Mouse (Mus musculus): ENCODE data around the gene Slc30a1.
A peak's percentile ranks its signal among the peaks of the same experiment; 100 is the strongest.

The Slc30a1 gene

DNA sequence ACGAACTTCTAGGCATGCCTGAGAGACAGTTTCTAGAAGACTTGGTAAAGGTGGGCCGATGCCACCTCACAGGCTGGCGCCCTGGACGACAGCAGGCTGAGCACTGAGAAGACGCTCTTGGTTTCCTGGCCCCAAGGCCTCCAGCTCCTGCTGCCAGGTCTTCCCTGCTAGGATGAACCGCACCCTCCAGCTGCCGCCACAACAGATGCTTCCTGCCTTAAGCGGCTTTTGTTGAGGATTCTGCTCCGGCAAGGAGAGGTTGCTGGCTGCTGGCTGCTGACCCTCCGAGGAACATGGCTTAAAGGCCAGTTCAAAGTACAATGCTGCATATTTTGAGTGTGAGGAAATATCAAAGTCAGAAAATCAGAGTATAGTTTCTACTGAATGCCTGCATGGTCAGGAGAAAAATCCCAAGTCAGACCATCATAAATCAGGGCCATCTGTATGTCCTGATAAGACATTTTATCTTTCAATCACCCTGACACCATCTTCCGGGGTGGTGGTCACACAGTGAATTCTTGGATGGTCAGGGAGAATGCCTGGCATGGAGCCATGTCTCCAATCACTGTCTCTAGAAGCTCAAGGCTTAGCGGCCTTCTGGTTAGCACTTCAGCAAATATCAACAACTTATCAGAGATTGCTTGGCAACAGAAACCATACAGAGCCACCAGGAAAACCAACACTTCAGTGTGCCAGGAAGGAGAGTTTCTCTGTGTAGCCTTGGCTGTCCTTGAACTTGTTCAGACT is 9.6 kb upstream of the Slc30a1 start:
- no peak for DNase-seq

DNA sequence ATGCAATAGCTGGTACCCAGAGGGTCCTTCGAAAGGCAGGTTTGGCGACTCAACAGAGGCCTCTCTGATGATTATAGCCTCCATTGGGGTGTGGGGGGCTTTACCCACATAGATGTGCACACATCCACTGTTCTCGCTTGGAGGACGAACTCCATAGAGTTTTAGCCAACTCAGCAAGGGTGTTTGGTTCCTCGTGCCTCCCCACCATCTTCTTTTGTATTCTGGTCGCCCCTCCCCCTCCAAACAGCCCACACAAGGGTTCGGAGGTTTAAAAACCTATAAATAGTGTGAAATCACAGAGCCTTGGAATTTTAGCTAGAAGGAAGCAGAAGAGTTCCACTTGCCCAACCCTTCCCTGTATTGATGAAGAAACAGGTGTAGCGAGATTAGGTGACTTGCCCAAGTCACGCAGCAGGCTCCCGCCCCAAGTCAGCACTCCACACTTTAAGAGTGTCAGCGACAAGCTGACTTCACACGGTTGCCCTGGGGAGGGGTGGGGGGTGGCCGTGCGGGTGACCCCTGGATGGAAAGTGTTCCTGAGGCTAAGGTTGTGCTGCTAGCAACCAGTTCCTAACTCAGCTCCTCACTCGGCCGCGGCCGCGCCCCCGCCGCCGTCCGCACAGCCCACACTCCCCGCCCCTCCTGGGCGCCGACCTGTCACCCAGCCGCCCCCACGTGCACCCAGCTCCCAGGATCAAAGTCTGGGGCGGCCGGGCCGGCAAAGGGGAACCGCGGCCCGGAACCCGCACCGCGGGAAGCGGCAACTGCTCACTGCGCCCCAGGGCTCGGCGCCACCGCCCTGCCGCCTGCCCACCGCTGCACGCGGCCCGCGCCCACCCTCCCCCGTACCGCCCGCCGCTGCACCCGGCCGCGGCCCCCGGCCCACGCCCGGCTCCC is 682 bp upstream of the Slc30a1 start:
- peak; percentile 43 for DNase-seq

DNA sequence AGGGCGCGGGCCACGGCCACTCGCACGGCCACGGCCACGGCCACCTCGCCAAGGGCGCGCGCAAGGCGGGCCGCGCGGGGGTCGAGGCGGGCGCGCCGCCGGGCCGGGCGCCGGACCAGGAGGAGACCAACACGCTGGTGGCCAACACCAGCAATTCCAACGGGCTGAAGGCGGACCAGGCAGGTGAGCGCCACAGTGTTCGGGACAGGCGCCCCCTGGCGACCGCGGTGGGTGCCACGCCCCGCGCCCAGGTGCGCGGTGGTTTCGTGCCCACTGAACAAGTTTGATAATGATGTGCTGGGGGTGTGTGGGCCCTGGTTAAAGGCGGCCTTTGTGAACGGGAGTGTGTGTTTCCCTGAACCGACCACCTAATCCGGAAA is 854 bp downstream of the Slc30a1 start:
- peak; percentile 81 for DNase-seq

DNA sequence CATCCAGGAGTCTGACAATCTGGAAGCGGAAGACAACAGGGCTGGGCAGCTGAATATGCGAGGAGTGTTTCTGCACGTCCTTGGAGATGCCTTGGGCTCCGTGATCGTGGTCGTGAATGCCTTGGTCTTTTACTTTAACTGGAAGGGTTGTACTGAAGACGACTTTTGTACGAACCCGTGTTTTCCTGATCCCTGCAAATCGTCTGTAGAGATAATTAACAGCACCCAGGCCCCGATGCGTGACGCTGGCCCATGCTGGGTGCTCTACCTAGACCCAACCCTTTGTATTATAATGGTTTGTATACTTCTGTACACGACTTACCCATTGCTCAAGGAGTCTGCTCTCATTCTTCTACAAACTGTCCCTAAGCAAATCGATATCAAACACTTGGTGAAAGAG is 2.3 kb downstream of the Slc30a1 start:
- DNase-seq, result peak; percentile 6

DNA sequence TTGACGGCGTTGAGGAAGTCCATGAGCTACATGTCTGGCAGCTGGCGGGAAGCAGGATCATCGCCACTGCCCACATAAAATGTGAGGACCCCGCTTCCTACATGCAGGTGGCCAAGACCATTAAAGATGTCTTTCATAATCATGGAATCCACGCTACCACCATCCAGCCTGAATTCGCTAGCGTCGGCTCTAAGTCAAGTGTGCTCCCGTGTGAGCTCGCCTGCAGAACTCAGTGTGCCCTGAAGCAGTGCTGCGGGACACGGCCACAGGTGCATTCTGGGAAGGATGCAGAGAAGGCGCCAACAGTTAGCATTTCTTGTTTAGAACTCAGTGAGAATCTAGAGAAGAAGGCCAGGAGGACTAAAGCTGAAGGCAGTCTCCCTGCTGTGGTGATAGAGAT is 2.7 kb downstream of the Slc30a1 start:
- peak; percentile 7 for DNase-seq

DNA sequence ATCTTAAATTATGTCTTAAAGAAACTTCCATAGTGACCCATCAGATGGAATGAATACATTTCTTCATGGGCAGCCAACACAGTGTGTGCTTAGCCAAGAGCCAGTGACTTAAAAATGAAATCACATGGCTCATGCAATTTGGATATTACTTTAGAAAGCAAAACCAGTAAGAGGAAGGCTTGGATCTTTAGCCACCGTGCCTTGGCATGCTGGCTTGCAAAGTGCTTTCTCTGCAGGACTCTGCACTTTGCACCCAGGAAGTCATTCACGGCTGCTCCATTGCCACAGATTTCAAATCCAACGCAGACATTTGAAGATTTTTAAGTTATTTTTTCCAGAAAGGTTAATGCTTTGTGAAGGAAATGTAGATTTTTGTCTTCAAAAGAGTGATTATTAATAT is 4.1 kb downstream of the Slc30a1 start:
- DNase-seq, result no peak

DNA sequence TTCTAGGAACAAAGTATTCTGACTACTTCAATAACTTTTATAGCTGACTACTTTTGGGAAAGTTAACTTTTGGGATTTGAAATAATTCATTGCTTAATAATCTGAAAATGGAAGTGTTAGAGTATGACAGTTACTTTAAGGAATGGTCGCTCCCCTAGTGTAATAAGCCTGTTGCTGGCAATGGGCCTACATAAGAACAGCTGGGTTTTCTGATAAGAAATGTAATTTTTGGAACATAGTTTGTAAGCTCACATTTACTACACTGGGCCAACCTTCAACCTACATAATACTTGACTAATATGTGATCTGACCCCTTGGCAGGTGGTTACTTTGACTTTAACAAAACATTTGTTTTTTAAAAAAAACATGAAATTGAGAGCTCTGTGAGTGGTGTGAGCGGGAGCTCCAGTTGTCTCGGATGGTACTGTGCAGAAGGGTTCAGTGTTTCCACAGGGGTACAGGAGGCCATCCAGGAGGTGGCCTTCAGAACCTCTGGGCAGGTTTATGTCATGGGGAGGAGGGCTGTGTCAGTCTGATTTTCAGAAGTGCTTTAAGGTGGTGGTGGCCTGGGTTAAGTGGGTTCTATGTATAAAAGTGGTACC is 4.6 kb downstream of the Slc30a1 start:
- DNase-seq, result no peak

DNA sequence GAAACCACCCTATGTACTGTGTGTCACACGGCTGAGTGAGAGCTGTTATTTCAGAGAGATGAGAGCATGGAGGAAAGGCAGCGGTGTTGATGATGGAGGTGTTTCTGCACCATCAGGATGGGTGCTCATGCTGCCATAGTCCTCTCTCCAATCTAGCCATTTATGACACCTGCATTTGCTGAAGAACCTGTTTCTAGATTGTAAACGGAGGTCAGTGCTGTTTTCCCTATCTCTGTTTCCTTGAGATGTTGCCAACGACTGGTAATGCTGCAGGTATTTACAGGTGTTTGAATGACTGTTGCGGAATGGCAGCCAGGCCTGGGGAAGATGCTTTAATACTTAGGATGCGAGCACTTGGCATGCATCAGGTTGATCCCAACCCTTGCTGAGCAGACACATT is 8.1 kb downstream of the Slc30a1 start:
- DNase-seq, result no peak

DNA sequence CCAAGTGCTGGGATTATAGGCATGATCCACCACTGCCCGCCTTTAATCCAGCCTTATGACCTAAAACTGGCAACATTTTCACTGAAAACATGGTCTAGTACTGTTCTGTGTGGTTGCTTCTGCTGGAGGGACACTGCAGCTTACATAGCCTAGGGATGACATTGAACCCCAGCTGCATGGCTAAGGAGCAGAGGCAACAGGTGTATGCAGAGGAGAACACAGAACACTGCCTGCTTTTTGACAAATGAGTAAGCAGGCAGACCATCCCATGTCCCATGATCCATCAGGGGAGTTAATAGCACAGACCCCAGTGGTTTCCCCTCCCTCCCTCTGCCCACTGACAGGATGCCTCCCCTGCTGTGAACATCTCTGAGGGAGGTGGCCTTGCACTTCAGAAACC is 9.0 kb downstream of the Slc30a1 start:
- DNase-seq, result no peak

DNA sequence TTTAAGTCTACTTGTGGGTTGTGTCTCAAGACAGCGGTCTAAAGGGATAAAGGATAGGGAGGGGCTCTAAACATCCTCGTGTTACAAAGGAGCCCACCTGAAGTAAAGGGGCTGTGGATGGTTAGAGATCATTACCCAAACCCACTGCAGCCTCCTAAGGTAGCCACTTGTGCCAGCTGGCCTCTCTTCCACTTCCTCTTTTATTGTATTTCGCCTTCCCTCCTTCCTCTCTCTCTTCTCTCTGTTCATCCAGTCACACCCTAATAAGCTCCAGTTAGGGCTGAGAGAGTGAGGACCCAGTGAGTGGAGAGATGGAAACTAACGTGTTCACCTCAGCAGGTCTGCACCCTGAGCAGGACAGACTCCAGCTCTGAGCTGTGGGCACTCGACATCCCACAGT is 10.3 kb downstream of the Slc30a1 start:
- DNase-seq, result no peak

DNA sequence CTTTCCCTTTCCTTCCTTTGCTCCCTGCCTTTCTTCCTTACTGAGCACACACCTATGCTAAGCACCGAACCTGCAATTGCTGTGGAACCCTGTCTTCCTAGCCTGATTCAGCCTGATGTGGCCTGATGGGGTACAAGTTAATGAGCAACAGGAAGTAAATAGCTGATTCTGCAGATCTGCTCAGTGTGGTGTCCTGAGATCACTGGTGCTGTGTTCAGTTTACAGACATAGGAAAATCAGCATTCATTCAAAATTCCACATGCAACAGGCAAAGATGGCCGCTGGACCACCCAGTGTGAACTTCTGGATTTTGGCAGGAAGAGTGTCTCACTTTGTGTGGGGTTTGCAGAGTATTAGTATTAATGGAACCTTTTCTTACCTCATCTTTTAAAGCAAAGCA is 12.8 kb downstream of the Slc30a1 start:
- DNase-seq, result no peak

DNA sequence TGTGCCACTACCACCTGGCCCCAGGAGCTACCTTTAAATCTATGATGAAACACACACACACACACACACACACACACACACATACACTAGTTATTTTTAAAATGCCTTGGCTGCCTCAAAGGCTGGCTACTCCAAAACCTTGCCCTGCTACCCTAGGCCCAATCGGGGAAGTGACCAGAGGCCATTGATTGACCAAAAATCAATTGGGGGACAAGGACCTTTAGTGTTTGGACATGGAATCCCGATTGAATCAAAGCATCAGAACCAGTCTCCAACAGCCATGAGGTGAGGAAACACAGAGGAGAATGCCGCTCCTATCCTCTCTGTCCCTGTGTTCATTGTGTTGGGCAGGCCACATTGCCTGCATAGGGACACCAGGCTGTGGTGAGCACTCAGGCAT is 15.1 kb downstream of the Slc30a1 start:
- DNase-seq, result no peak

DNA sequence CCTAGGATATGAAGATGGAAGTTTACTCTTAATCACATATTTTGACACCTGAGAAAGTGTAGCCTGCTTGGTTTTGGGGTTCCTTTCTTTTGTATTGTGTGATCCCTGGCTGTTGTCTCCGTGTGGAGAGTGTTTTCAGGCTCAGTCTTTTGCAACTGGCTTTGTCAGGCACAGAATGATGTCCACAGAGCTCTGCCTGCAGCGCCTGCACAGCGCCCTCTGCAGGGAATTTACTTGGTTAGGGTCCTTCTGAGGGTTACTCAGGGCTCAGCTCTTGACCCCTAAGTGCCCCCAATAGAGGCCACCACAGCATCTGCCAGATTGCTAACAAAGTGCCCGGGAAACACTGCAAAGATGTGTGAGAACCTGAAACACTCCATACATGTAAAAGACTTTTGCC is 18.9 kb downstream of the Slc30a1 start:
- no peak for DNase-seq

DNA sequence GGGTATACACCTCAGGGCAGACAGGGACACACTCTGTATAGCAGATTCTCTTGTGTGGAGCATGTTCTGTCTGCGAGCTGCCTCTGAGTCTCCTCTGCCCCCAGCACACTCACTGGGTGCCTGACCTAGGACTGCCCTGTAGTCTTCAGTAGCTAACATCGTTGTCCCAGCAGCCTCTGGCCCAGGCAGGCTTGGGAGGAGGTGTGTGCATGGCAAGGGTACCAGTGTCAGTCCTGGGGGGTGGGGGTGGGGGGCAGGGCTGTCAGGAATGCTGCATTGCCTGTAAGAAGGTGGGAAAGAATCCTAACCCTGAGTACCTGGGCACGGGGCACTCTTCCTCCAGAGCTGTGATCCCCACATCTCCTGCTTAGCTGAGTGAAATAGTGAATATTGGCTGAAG is 20.1 kb downstream of the Slc30a1 start:
- DNase-seq, result no peak

DNA sequence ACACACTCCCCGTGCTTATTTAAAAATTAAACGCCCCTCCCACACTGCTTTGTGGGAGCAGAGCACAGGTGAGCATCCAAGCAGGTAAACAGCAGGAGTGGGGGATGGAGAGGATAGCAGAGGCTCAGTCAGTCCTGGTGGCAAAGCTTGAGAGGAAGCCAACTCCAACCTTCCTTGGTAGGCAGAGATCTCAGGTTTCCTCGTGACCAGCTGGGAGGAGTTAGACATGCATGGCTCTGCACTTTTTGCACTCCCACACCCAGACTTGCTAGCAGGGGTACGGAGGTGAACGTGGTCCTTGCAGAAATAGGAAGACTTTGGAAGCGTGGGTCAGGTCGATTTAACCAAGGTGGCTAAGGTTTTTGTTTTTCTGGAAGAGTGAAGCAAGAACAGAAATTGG is 21.8 kb downstream of the Slc30a1 start:
- DNase-seq, result no peak

DNA sequence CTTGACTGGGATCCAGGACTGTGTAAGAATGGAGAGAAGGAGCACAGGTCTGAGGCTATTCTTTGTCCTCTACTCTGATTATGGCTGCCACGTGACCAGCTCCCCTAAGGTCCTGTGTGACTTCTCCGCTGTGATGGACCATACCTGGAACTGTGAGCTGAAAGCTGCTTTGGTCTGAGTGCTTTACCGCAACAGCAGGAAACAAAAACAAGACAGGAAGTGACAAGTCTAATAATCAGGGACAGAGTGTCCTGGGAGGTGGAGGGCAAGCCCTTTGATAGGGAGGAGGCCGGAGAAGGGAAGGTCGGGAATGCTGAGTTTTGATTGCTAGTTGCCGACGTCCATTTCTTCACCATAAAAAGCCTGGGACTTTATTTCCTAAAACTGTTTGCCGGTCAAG is 22.5 kb downstream of the Slc30a1 start:
- DNase-seq, result no peak

DNA sequence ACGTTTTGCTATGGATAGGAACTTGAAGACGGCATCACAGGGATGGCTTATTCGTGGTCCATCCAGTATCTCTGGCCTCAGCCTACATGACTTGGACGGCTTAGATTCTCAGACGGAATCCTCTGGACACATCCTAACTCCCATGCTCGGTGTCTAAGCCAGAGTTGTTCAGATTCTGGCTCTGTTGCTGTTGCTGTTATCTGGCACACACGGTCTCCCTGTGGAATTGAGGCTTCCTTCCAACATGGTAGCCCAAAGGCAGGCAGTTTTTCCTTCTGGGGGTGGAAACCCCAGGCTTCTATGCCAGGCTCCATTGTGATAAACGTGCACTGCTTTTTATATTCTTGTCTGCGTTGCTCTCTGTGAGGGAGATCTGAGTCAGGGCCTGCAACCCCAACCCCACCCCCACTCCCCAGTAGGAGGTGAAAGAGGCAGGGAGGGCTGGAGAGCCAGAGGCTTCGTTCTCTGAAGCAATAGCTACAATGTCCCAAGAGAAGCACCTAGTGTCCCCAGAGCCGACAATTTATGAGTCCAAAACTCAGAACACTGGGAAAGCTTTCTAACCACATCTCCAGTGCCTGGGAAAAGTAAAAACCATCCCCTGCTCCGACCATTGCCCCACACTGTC is 23.4 kb downstream of the Slc30a1 start:
- DNase-seq, result no peak

DNA sequence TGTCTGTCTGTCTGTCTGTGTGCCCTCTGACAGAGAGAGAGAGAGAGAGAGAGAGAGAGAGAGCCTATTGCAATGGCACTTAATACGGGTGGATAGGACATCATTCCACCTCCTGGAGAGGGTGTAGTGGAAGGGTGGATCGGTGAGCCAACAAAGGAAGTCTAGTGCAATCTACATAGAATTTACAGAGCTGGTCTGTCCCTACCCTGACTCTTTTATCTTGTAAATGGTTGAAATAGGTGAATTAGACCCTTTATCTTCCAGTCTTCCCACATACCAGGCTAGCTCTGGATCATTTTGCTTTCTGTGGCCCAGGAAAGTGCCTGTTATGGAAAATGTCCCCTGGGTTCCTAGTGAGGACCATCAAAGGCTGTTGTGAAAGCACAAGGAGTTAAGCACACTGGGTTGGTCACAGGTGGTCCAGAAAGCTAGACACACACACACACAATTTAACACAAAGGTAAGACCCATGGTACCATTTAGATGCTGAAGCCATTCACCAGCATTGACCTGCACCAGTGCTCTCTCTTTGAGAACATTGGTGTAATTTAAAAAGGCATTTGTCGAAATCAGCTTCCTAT is 24.0 kb downstream of the Slc30a1 start:
- DNase-seq, result no peak

DNA sequence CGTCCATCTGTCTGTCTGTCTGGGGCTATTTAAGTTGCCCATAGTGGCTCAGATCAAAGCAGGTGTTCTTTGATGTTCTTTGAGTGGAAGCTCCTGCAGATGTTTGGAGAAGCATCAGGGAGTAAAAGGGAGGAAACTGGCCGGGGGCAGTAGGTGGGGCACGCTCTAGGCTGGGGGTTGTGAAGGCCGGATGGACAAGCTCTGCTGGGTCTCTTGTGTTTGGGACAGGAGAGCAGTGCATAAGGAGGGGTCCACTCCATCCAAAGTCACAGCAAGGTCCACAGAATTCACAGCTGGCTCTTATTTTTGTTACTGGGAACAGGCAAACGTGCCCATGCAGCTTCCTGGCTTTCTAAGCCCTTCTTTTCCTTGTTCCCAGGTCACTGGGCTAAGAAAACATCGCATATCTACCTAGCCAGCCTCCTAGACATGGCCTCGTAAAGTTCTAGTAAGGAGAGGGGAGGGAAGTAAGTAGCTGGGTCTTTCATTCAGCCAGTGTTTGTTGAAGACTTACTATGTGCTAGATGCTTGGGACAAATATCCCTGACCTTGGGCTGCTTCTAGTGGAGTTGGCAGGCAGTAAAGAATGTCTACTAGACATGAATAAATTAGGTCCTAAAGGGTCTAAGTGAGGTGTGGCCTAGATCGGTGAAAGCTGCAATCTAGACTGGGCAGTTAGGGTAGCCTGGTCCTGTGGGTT is 25.9 kb downstream of the Slc30a1 start:
- DNase-seq, result no peak

DNA sequence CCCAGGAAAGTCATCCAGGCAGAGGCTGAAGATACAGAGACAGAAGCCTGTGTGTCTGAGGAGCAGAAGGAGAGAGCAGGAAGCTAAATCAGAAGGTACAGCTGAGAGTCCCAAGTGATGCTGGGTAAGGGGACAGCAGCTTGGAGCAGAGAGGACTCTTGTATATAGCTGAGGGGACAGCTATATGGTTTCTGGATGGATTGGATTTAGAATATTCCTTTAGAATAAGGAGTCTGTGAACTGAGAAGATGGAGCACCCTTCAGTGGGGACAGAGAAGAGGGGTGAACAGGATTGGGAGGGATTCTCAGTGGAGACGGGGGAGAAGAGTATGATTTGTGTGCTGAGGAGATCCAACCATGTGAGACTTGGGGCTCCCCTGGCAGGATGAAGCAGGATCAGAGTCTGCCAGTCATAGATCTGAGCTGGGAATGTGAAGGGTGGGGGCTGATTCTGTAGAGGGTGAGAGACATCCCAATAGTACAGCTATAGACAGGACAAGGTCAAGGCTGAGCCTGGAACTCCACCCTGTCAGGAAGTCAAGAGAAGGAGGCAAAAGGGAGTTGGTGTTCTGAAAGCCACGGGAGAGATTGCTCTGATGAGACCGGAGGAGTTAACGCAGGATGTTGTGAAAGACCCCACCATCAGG is 26.5 kb downstream of the Slc30a1 start:
- DNase-seq, result no peak

DNA sequence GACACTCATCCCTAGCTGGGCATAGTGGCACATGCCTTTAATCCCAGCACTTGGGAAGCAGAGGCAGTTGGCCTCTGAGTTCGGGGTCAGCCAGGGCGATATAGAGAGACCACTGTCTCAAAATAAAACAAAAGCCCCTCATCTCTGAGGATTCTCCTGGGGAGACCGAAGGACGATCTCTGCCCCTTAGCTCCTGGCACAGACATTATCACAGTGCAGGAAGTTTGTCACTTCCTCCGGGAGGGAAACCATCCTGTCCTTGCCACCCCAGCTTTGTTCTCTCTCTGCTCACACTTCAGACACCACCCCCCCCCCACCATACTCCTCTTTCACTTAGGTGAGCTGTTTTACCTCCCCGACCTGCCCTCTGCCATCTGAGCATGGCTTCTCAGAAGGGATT is 37.1 kb downstream of the Slc30a1 start:
- no peak for DNase-seq

DNA sequence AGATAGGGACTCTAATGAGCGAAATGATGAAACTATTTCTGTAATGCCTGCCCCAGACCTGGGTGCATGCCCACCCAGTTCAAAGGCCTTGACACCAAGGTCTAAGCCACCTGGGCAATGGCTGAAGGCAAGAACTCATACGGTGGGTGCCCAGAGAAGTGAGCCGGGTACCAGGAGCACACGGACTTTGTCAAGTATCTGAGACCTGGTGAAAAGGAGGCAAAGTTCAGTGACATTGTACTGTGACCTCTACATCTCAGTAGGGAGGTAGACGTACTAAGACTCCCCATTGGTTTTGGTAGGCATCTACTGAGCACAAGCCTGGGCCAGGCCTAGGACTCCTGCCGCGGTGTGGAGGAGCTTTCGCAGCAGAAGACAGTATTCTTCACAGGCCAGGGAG is 38.8 kb downstream of the Slc30a1 start:
- DNase-seq, result no peak

Data from cerebellum, adult 11-12 months (tissue).